Mouse (Mus musculus): ENCODE results near the gene Cavin4.

- no peak for TF ChIP-seq GATA1 (IDR thresholded peaks at IDR 0.05; ENCODE audit: low read length)
- no peak for TF ChIP-seq TAL1 (IDR thresholded peaks at IDR 0.05; ENCODE audit: low read length)
These were observed 6.8 kb upstream of the Cavin4 start for GRCm38 (mm10) chr4:48656530-48656929.

Measured in erythroblast, embryonic 14.5 days (primary cell).